In the genomic region with DNA sequence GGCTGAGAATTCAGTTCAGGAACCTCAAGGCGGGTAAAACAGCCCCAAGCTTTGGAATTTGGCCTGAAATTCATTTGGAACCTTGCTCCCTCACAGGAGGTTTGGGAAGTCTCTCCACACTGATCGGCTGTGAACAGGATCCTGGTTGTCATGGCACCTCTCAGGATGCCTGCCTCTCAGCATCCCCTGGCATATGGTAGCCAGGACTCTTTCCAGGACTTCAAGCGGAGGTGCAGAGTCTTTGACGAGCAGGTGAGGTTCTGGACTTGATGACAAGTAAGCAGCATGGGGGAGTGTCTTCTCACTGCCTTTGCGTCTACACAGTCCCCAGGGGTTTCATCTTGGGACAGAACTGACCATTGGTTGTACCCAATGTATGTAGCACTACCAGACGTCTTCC, we compare ENCODE assay signal across 22 mouse cellular contexts. TPM values are rescaled to one million over a fixed set of nuclear protein-coding genes. Genes with fewer than 3 reads are reported as not detected.
DNase-seq lines count a peak whose midpoint lies in the region; ATAC-seq and TF ChIP-seq lines count a peak whose summit lies in the region.
"Had no signal": no experiment of that assay in that cellular context is flagged by ENCODE, and none has a peak within 500 bp of the region (broad histone marks: within the 10 kb centered on the region; RNA-seq: fewer than 3 reads in every experiment).

No protein-coding gene starts in this region.

- in situ Hi-C loops in CH12.LX (cut with MboI; ENCODE audit: low pct_ligation_motif_present, low pct_unique_long_range_greater_than_20kb, low sequenced_read_pairs): loop anchor here (25.0 kb wide), 1 partner anchor 249 kb away; no protein-coding TSS in a partner anchor

- H3K9me3 ChIP-seq in CH12.LX (replicated peaks; ENCODE audit: low read length): no peaks in the 10 kb centered on the region
- no peaks in the 10 kb centered on the region for H3K9me3 ChIP-seq in intestine, postnatal 0 days (ENCODE audit: control insufficient read depth)
- H3K9me3 ChIP-seq: hindbrain, embryonic 15.5 days; limb, embryonic 15.5 days; midbrain, embryonic 12.5 days; neural tube, embryonic 15.5 days had no signal

- no peak for TF ChIP-seq CTCF in CH12.LX (conservative IDR thresholded peaks at IDR 0.05 in 1 of 2, IDR thresholded peaks at IDR 0.05 in 1 of 2; ENCODE audit: low read depth in 2 of 2, low read length in 2 of 2)
- TF ChIP-seq CTCF in intestine, postnatal 0 days (IDR thresholded peaks at IDR 0.05; ENCODE audit: low read depth): no peak

- no peak overlapping the region for H3K9ac ChIP-seq in CH12.LX (ENCODE audit: insufficient read depth, low read depth)
- H3K9ac ChIP-seq in intestine, postnatal 0 days (ENCODE audit: low read depth, low read length): no peak overlapping the region
- H3K9ac ChIP-seq: hindbrain, embryonic 15.5 days; limb, embryonic 15.5 days; liver, postnatal 0 days; midbrain, embryonic 12.5 days; neural tube, embryonic 15.5 days had no signal

- no peak overlapping the region for H3K27ac ChIP-seq in CH12.LX (ENCODE audit: insufficient read depth, low read depth)
- H3K27ac ChIP-seq in intestine, postnatal 0 days (ENCODE audit: low read depth, low read length): no peak overlapping the region
- H3K27ac ChIP-seq: hindbrain, embryonic 15.5 days; kidney, postnatal 0 days; limb, embryonic 15.5 days; midbrain, embryonic 12.5 days; neural tube, embryonic 15.5 days had no signal

- DNase-seq in cerebellum, adult 9-10 months: no peak
- no peak for DNase-seq in frontal cortex, postnatal 25 days (ENCODE audit: low spot score in 2 of 2)
- DNase-seq in CH12.LX (ENCODE audit: extremely low read depth): no peak
- peak; percentile 71 to 77 for DNase-seq in cerebellum, postnatal 10 days
- no peak for DNase-seq in left cerebral cortex, adult 9 months (ENCODE audit: low spot score in 2 of 2)
- DNase-seq: adrenal gland, postnatal 14 days; gastrocnemius, postnatal 36 days; liver, postnatal 0 days; lung, postnatal 10 days; right cerebral cortex, postnatal 14 days; spleen, adult 18-20 months; thymus, postnatal 4 days had no signal

- H3K4me1 ChIP-seq in CH12.LX (ENCODE audit: control insufficient read depth in 1 of 2, insufficient read depth in 2 of 2): peaks cover 3 to 42% of the 10 kb centered on the region in 2 experiments; a peak in 3 of 4 replicates
- H3K4me1 ChIP-seq in intestine, postnatal 0 days (replicated peaks; ENCODE audit: control insufficient read depth, insufficient read depth, low read length): no peaks in the 10 kb centered on the region

- H3K27me3 ChIP-seq in CH12.LX (replicated peaks): no peaks in the 10 kb centered on the region
- H3K27me3 ChIP-seq in intestine, postnatal 0 days (replicated peaks; ENCODE audit: control insufficient read depth, insufficient read depth, low read length): no peaks in the 10 kb centered on the region
- H3K27me3 ChIP-seq: hindbrain, embryonic 15.5 days; limb, embryonic 15.5 days; midbrain, embryonic 12.5 days; neural tube, embryonic 15.5 days had no signal

- dilution Hi-C loops in CH12.LX (cut with MboI; ENCODE audit: extremely low pct_ligation_motif_present, extremely low pct_unique_long_range_greater_than_20kb, low sequenced_read_pairs): no loop called here

- ATAC-seq in cerebellum, adult (ENCODE audit: insufficient number of reproducible peaks, low FRiP score, low TSS enrichment): peak; percentile 85
- 0 out of 2 replicates have a peak, but pooled peaks have one; percentile 17 for ATAC-seq in frontal cortex, adult (ENCODE audit: low TSS enrichment)
- no peak for ATAC-seq in intestine, postnatal 0 days
- ATAC-seq: intestine, embryonic 16.5 days had no signal

- TF ChIP-seq POLR2A in CH12.LX (IDR thresholded peaks at IDR 0.05; ENCODE audit: low read depth, low read length): no peak

- no peaks in the 10 kb centered on the region for H3K79me2 ChIP-seq in CH12.LX (replicated peaks; ENCODE audit: control insufficient read depth, extremely low read depth, insufficient read depth, poor library complexity, severe bottlenecking)

- H3K4me3 ChIP-seq in CH12.LX (replicated peaks in 1 of 3; ENCODE audit: low read depth in 2 of 3, low read length in 2 of 3, poor library complexity in 1 of 3): no peak overlapping the region
- no peak overlapping the region for H3K4me3 ChIP-seq in intestine, postnatal 0 days (ENCODE audit: low read depth, low read length)
- H3K4me3 ChIP-seq: hindbrain, embryonic 15.5 days; limb, embryonic 15.5 days; midbrain, embryonic 12.5 days; neural tube, embryonic 15.5 days had no signal

- WGBS in intestine, postnatal 0 days: 82% methylated on average over 6 of the region's 6 CpGs

- no peak for TF ChIP-seq RAD21 in CH12.LX (IDR thresholded peaks at IDR 0.05; ENCODE audit: low read depth, low read length)

- H3K4me2 ChIP-seq in CH12.LX (ENCODE audit: insufficient read depth, low read depth, poor library complexity, severe bottlenecking): no peak overlapping the region
- H3K4me2 ChIP-seq in intestine, postnatal 0 days (replicated peaks; ENCODE audit: low read depth): no peak overlapping the region
- H3K4me2 ChIP-seq: heart, embryonic 11.5 days; hindbrain, embryonic 15.5 days; limb, embryonic 15.5 days; midbrain, embryonic 12.5 days; neural tube, embryonic 15.5 days had no signal

- TF ChIP-seq EP300 in CH12.LX (IDR thresholded peaks at IDR 0.05; ENCODE audit: low read length): no peak

- H3K36me3 ChIP-seq in CH12.LX (replicated peaks in 1 of 2; ENCODE audit: control insufficient read depth in 1 of 2, insufficient read depth in 1 of 2, low read length in 1 of 2): peaks cover 50 to 62% of the 10 kb centered on the region in 2 experiments
- peaks cover 50% of the 10 kb centered on the region for H3K36me3 ChIP-seq in intestine, postnatal 0 days (ENCODE audit: control insufficient read depth, insufficient read depth)

TF ChIP-seq in CH12.LX, 34 proteins besides CTCF, POLR2A, EP300 and RAD21:
- TF ChIP-seq POLR2AphosphoS2 (IDR thresholded peaks at IDR 0.05; ENCODE audit: low read depth, low read length): peak; percentile 72
- TF ChIP-seq ZMIZ1 (IDR thresholded peaks at IDR 0.05; ENCODE audit: low read depth, low read length): no peak

RNA-seq across cellular contexts. Expression of a gene that starts 11.5 kb away (rescaled TPM):
- total RNA-seq in CH12.LX (2012; rRNA removed) (35.5 and 41.4 TPM in 2 replicates), CH12.LX (2014; rRNA removed) (53.6 and 59.3 TPM in 2 replicates)
- polyA plus RNA-seq in CH12.LX (2012; ENCODE audit: insufficient read length, low read depth): 57.5 and 70.5 TPM in 2 replicates
- polyA plus RNA-seq in intestine, postnatal 0 days (2015; fragmentation: Nextera tagmentation; extraction: Ambion mirVana): 27.9 and 28.5 TPM in 2 replicates

RNA-seq across cellular contexts. Expression of a gene that starts 45.3 kb away (rescaled TPM):
- total RNA-seq in CH12.LX (2012; rRNA removed): 39.1 and 39.4 TPM in 2 replicates
- total RNA-seq in CH12.LX (2014; rRNA removed): 18.8 and 22.5 TPM in 2 replicates
- 70.3 and 79.0 TPM in 2 replicates for polyA plus RNA-seq in CH12.LX (2012; ENCODE audit: insufficient read length, low read depth)
- polyA plus RNA-seq in intestine, postnatal 0 days (2015; fragmentation: Nextera tagmentation; extraction: Ambion mirVana): 78.6 and 79.8 TPM in 2 replicates

Comparison
In these comparisons a context has a peak if more than half of its experiments do, and no peak if none do; other contexts are left out.
1. DNase-seq: peak in cerebellum, postnatal 10 days (2 of 2); none in cerebellum, adult 9-10 months (single experiment), frontal cortex, postnatal 25 days (0 of 2), CH12.LX (single experiment) and left cerebral cortex, adult 9 months (0 of 2).